Mouse (Mus musculus): ENCODE data around the gene Ndufv1.

- TF ChIP-seq CTCF (IDR thresholded peaks at IDR 0.05; ENCODE audit: borderline replicate concordance, control insufficient read depth, extremely low read depth, insufficient read depth, low read length, poor library complexity) (no peak), POLR2A (IDR thresholded peaks at IDR 0.05; ENCODE audit: control insufficient read depth, extremely low read depth, insufficient read depth, low read length, poor library complexity) (no peak)
Observed at GRCm38 (mm10) chr19:4023185-4023584, 10.6 kb upstream of the Ndufv1 start.

All from thymus, adult 2 months (tissue).